Mouse (Mus musculus) embryonic fibroblast, embryonic 13.5 days (primary cell): ENCODE results near the gene Oxsr1.

ENCODE experiments used
- CTCF ChIP-seq: IDR thresholded peaks from 2 replicates; pipeline ENCODE4 v1.5.1; 2011; ENCODE audit warnings: mild to moderate bottlenecking, control low read depth, low read length, moderate library complexity, borderline replicate concordance; ENCODE audit not compliant: insufficient read depth
- POLR2A ChIP-seq: IDR thresholded peaks from 2 replicates; pipeline ENCODE4 v1.6.1; 2011; ENCODE audit warnings: low read depth, mild to moderate bottlenecking, control low read depth, low read length, moderate library complexity

DNA sequence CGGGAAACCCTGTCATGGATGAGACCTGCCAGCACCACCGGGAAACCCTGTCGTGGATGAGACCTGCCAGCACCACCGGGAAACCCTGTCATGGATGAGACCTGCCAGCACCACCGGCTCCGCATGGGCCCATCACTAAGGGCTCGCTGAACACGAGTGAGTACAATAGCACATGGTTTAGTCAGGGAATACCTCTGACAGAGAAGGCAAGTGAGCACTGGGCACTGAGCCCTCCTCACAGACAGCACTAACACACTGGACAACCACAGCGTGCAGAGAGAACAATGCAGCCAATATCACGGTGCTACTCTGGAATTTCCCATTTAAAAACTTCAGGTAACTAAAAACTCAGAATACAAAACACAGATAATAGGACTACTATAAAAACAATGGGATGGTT is 9.1 kb downstream of the Oxsr1 start:
- no peak for TF ChIP-seq CTCF
- TF ChIP-seq POLR2A, result no peak
